Mouse (Mus musculus): ENCODE measurements around the gene Crmp1.
A peak's percentile ranks its signal among the peaks of the same experiment; 100 is the strongest.

Gene Crmp1

GRCm38 (mm10) chr5:37310026-37310425 lies 68.3 kb downstream of the Crmp1 start:
- no peak for DNase-seq

DNA sequence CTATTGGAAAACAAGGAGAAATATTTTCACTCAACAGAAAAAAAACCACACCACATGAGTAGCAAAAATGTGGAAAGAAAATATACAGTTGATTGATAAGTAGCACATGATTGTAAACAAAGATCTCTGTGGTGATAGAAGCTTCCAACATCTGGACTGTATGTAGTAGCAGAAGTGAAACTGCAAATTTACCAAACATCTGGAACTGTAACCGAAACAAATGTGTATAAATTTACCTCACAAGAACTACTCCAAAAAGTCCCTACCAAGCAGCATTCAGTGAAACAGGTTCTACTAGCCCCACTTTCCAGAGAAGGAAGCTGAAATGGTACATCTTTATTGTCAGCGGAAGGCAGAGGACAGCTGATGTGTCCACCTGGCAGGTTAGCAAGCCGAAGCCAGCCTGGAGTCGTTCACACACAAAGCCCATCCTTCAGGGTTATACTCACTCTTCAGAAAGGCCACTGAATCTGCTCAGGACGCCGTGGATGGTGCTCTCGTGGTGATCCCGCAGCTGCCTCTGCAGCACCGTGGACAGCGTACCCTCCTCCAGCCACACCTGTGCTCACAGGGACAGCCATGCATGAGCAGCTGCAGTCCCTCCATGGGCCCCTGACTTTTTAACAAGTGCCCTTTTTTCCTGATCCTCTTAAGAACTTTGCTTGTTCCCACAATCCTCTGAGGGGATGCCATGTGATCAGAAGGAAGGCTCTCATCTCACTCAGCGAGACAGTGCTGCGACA lies 71.4 kb downstream of the Crmp1 start:
- no peak for DNase-seq

- no peak for DNase-seq
These were observed 77.0 kb downstream of the Crmp1 start for GRCm38 (mm10) chr5:37318715-37319114.

DNA sequence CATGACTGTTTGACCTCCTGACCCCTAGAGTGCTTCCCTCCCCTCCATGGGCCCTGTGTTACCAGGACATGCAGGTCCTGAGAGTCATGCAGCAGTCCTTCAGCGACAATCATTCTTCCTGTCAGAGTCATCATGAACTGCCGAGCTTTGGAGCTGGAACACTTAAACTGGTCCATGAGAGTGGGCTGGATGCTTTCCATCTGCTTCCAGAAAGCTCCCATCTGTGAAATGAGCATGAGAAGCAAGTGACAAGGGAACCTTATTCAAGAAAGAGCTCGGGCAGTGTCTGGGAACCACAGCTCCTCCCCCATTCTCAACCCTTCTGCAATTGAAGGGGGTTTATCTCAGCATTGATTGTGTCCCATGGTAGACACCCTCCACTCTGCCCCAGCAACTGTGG lies 78.4 kb downstream of the Crmp1 start:
- no peak for DNase-seq

DNA sequence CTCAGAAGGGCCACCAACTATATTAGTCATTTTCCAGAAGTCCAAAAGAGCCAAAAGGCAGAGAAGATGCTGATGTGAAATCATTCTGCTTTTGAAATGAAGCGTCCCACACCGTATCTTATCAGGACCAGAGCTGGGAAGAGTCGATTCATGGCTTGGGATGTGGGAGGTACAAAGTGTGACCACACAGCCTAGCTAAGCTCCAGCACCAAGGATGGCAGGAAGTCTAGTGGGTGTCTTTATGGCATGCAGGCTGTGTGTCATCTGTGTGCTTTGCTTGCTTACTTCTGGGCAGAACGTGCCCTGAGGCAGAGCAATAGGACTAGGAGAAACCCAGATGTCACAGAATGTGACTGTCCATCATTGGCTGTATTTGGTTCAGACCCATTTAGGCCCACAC lies 79.0 kb downstream of the Crmp1 start:
- no peak for DNase-seq

GRCm38 (mm10) chr5:37326675-37327074 lies 84.9 kb downstream of the Crmp1 start:
- no peak for DNase-seq

- no peak for DNase-seq
These were observed 88.9 kb downstream of the Crmp1 start for GRCm38 (mm10) chr5:37330449-37331132.

DNA sequence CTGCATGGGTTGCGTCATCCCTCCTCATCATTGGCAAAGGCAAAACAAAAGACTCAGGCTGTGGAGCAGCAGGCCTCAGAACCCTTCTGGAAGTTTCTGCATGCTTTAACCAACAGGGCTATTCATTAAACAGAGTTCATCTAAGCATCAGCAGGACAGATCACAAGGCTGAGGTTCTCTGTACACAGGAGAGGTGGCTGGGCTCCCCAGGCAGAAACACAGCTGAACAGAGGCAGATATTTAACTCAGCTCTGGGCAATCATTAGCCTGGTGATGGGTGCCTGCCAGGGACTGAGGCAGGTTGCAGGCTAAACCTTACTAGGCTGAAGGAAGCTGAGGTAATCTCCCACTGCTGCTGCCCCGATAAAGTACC lies 89.4 kb downstream of the Crmp1 start:
- no peak for DNase-seq

DNA sequence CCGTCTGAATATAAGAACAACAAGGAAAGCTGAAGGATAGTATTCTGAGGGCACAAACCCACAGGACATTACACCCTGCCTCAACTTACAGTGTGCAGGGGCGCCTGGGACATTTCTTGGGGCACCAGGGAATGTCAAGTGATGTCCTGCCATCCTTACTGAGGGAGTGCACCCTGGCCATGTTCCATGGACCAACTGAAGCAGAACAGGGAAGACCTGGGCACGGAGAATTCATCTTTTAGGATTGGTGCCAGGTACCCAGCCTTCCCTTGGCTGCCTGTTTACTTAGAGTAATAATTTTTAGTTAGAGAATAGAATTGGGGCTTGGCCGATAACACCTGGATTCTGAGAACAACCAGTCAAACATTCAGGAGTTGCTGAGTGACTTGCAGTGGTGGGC lies 90.3 kb downstream of the Crmp1 start:
- DNase-seq: no peak

DNA sequence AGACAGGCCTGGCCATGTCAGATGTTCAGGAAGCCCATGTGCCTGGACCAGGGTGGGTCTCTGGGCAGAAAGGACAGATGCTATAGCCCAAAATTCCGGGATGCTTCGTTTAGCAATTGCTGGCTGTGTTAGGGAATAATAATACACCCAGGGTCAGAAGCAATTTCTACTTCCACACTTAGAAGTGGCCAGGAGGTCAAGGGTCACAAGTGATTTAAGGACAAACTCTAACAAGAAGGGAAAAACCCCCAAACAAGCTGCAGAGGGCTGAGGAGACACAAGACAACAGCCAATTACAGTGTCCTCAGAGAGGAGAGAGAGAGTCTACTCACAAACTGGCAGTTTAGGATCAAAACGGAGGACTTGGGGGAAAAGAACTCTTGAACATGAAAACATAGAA lies 93.3 kb downstream of the Crmp1 start:
- DNase-seq: no peak

- no peak for DNase-seq
These were observed 94.9 kb downstream of the Crmp1 start, which contains the start of gene Evc for GRCm38 (mm10) chr5:37336485-37337105. TSS of gene Evc (minus strand) at chr5:37336894.

DNA sequence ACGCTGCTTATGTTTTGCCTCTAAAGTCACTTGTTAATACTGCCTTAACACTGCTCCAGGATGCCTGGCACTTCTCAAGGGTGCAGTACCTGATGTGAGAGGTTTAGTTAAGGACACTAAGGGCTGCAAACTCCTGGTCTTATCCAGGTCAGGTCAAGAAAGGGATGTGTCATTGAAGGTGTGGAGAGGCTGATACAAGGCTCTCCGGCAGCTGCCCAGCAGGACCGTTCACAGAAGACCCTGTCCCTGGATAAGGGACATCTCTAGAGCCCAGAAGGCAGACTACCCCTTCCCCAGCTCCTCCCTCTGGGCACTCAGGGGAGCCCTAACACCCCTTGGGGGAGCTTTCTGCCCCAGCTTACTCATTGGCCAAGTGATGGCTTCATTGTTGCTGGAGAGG lies 96.0 kb downstream of the Crmp1 start:
- DNase-seq: no peak

GRCm38 (mm10) chr5:37338288-37338687 lies 96.5 kb downstream of the Crmp1 start, which contains the start of gene Evc2:
TSS of gene Evc2 (plus strand) at chr5:37338499.
- DNase-seq: peak in 1 of 2 experiments; percentile 5
